Mouse (Mus musculus) CD4-positive, CD25-positive, alpha-beta regulatory T cell, adult 2 months (primary cell): ENCODE results near the gene Olfr397.

Experiments used
- DNase-seq: peaks from one replicate; pipeline ENCODE4 v3.0.0-alpha.2; 2012; ENCODE audit warnings: low read depth, low spot score

Olfr397 gene

GRCm38 (mm10) chr11:73960517-73960916 lies at the start of gene Olfr397:
Gene Olfr397 (plus strand): TSS chr11:73960817.
- no peak for DNase-seq

GRCm38 (mm10) chr11:73936377-73936776 lies 24.2 kb upstream of the Olfr397 start, which contains the start of gene Olfr23:
Gene Olfr23 (plus strand): TSS chr11:73936677.
- no peak for DNase-seq

GRCm38 (mm10) chr11:73990307-73990706 lies 29.7 kb downstream of the Olfr397 start, which contains the start of gene Olfr398:
Gene Olfr398 (minus strand): TSS chr11:73990407.
- no peak for DNase-seq

DNA sequence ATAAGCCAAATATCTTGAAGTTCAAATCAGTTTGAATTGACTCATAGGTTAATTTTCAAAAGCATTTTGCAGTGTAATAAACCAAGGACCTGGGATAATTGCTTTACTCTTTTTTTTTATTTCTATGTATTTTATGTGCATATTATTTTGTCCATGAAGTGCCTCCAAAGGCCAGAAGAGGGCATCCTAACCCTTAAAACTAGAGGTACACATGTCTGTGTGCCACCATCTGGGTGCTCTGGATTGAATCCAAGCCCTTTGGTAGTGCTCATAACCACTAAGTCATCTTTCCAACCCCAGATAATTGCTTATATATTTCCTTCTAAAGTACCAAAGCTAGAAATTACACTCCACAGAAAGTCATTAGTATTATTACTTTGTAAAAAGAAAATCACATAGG lies 32.5 kb downstream of the Olfr397 start:
- DNase-seq = no peak
